Mouse (Mus musculus) forebrain, embryonic 12.5 days (tissue): ENCODE data around the gene Hspa4l. TPM values are rescaled to one million over a fixed set of nuclear protein-coding genes. Genes with fewer than 3 reads are reported as not detected.
"Not testable (repeated sequence)": the region's sequence is repeated elsewhere in the genome, so short reads cannot be mapped to it uniquely, and the experiment has no call there.

ENCODE experiments used
- ATAC-seq: fragments of 200-750 bp; cut with Nextera tagmentation; 2 replicates; pipeline ENCODE4 v1.8.0; 2017; ENCODE audit warnings: moderate TSS enrichment; ENCODE audit not compliant: low FRiP score
- H3K27ac ChIP-seq: fragments of 300-500 bp; sonication (generic); 2 replicates; pipeline ENCODE4 v1.5.1; 2016; ENCODE audit warnings: mild to moderate bottlenecking
- H3K27me3 ChIP-seq: fragments of 300-500 bp; sonication (generic); 2 replicates; pipeline ENCODE4 v1.6.1; 2016; ENCODE audit warnings: mild to moderate bottlenecking
- H3K36me3 ChIP-seq: fragments of 300-500 bp; sonication (generic); replicated peaks from 2 replicates; pipeline ENCODE4 v1.6.1; 2016; ENCODE audit warnings: mild to moderate bottlenecking
- H3K4me1 ChIP-seq: fragments of 300-500 bp; sonication (generic); 2 replicates; pipeline ENCODE4 v1.6.1; 2016
- H3K4me2 ChIP-seq: fragments of 300-500 bp; sonication (generic); 2 replicates; pipeline ENCODE4 v1.6.1; 2016; ENCODE audit warnings: mild to moderate bottlenecking, moderate library complexity
- H3K4me3 ChIP-seq: fragments of 300-500 bp; sonication (generic); replicated peaks from 2 replicates; pipeline ENCODE4 v1.5.1; 2016; ENCODE audit warnings: mild to moderate bottlenecking
- H3K9ac ChIP-seq: fragments of 300-500 bp; sonication (generic); 2 replicates; pipeline ENCODE4 v1.6.1; 2016; ENCODE audit warnings: mild to moderate bottlenecking
- H3K9me3 ChIP-seq: fragments of 300-500 bp; sonication (generic); 2 replicates; pipeline ENCODE4 v1.6.1; 2016
- WGBS: fragments of 180-500 bp; shearing (Covaris S2); methylation state at CpG from one replicate; pipeline ENCODE4 v1.1.7; 2016; 5-methylcytosine and 5-hydroxymethylcytosine counted together
- polyA plus RNA-seq: library from polyadenylated mRNA; unstranded; fragments of >200 nt; fragmentation: Nextera tagmentation; extraction: Ambion mirVana; gene quantifications from 2 replicates; pipeline ENCODE4 v1.2.1, GENCODE M21; 2016

The Hspa4l gene
- polyA plus RNA-seq, 1 experiment from 2014 or later, result 58.6 TPM

DNA sequence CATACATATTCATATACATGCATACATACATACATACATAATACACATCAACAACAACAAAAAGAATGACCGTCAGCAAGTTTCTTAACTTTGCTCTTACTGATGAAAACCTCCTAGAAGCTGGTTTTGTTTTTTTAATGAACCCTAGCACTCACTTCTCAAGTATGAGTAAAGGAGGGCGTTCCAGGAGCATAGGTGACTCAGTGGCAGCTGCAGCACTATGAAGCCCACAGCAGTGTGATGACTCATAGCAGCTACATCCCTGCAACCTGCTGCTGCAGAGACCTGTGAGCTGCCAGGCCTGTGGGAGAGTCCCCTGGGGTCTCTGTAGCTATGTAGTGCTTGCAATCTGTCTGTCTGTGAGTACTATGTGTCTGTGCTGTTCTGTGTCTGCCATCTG, 17.0 kb downstream of the Hspa4l start:
- ATAC-seq, result no peak
- H3K9ac ChIP-seq, result no peak overlapping the region
- WGBS, result 90% methylated on average over 2 of the region's 2 CpGs
- no peak overlapping the region for H3K4me3 ChIP-seq
- peaks cover 31% of the 10 kb centered on the region for H3K36me3 ChIP-seq
- H3K4me1 ChIP-seq, result no peaks in the 10 kb centered on the region
- no peak overlapping the region for H3K27ac ChIP-seq
- no peaks in the 10 kb centered on the region for H3K9me3 ChIP-seq
- no peak overlapping the region for H3K4me2 ChIP-seq
- H3K27me3 ChIP-seq, result no peaks in the 10 kb centered on the region

GRCm38 (mm10) chr3:40793783-40794182, 49.5 kb downstream of the Hspa4l start:
- Histone ChIP-seq H3K36me3 (peaks cover 9% of the 10 kb centered on the region), H3K9me3 (no peaks in the 10 kb centered on the region), H3K4me1 (no peaks in the 10 kb centered on the region), H3K27me3 (no peaks in the 10 kb centered on the region), H3K4me3 (no peak overlapping the region), H3K4me2 (no peak overlapping the region), H3K9ac (no peak overlapping the region), H3K27ac (no peak overlapping the region)
- 94% methylated on average over 2 of the region's 2 CpGs for WGBS
- no peak for ATAC-seq

DNA sequence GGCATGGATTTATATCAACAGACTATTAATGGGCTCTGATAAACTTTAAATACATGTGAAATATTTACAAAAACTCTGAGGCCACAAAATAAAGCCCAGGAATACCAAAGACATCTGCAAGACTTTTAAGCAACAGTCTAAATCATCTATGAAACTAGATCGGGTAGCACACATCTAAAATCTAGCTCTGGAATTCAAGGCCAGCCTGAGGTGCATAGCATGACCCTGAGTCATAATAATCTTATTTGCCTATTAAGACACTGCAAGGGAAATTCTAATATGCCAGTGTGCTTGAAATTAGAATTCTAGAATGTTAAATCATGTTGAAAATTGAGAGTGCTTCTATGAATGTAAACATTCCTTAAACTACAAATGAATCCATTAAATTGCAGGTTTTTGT, 53.8 kb downstream of the Hspa4l start:
- Histone ChIP-seq H3K4me3 (no peak overlapping the region), H3K27ac (no peak overlapping the region), H3K27me3 (no peaks in the 10 kb centered on the region), H3K9me3 (no peaks in the 10 kb centered on the region), H3K4me1 (peaks cover 14% of the 10 kb centered on the region), H3K9ac (no peak overlapping the region), H3K4me2 (no peak overlapping the region), H3K36me3 (peaks cover 10% of the 10 kb centered on the region; the same call in 1 of the 2 replicates)
- WGBS, result 82% methylated on average over 1 of the region's 1 CpGs
- ATAC-seq, result no peak

DNA sequence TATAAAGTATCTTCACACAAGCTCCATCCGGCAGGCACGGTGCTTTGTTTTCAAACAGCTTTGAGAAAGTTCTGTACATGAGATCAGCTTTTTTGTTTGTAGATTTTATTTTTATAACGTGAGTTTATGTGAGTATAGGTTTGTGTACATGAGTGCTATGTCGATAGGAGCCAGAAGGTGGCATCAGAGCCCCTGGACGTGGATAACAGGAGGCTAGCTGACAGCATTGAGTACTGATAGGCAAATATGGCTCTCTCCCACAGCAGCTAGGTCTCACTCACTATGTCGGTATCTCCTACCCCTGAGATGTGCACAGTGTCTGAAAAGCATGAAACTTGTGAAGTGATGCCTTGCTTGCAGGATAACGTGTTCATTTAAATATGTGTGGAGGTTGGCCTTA, 54.2 kb downstream of the Hspa4l start:
- Histone ChIP-seq H3K4me3 (no peak overlapping the region), H3K9me3 (no peaks in the 10 kb centered on the region), H3K4me1 (peaks cover 14% of the 10 kb centered on the region), H3K4me2 (no peak overlapping the region), H3K27me3 (no peaks in the 10 kb centered on the region), H3K36me3 (peaks cover 10% of the 10 kb centered on the region; the same call in 1 of the 2 replicates), H3K27ac (no peak overlapping the region), H3K9ac (no peak overlapping the region)
- ATAC-seq, result no peak
- WGBS, result 35% methylated on average over 7 of the region's 7 CpGs

- peak within 1 kb of the TSS; percentile 93 for H3K4me3 ChIP-seq
- H3K9ac ChIP-seq, result peak within 1 kb of the TSS; percentile 90
- peak within 1 kb of the TSS; percentile 76 for H3K27ac ChIP-seq
- peaks cover 16% of the 10 kb centered on the region; the same call in 1 of the 2 replicates for H3K36me3 ChIP-seq
- no peaks in the 10 kb centered on the region for H3K9me3 ChIP-seq
- ATAC-seq, result peak; percentile 96
- no peaks in the 10 kb centered on the region for H3K27me3 ChIP-seq
- 2% methylated on average over 66 of the region's 66 CpGs for WGBS
- H3K4me2 ChIP-seq, result peak within 1 kb of the TSS; percentile 87
- H3K4me1 ChIP-seq, result peaks cover 14% of the 10 kb centered on the region
Observed at GRCm38 (mm10) chr3:40799530-40800372, 55.5 kb downstream of the Hspa4l start, which contains the start of gene Plk4. Gene Plk4 (plus strand): TSS chr3:40800019.

DNA sequence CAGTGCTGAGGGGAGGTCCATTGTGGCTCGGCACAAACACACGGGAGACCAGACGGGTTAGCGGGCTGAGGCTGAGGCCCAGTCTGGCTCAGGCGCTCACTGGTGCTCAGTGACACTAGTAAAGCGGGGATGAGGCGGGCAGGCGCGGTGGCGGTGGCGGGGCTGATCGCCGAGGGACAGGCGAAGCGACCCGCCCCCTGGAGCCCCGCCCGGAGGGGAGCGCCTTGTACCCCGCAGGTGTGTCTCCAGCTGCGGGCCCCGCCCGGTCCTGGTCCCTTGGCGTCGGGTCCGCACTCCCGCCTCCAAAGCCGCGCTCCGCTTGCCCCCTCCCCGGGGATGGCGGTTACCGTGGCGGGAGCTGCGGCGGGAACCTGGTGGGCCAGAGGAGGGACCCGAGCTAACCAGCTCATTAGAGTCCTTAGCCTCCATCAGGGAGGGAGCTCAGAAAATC, 56.1 kb downstream of the Hspa4l start:
- no peaks in the 10 kb centered on the region for H3K27me3 ChIP-seq
- H3K9me3 ChIP-seq, result no peaks in the 10 kb centered on the region
- WGBS, result 2% methylated on average over 23 of the region's 37 CpGs
- H3K36me3 ChIP-seq, result peaks cover 22% of the 10 kb centered on the region
- ATAC-seq, result peak; percentile 84
- peak overlapping the region; percentile 87 for H3K4me2 ChIP-seq
- peak overlapping the region; percentile 90 for H3K9ac ChIP-seq
- peak overlapping the region; percentile 93 for H3K4me3 ChIP-seq
- H3K4me1 ChIP-seq, result peaks cover 14% of the 10 kb centered on the region
- peak overlapping the region; percentile 76 for H3K27ac ChIP-seq

- H3K4me1 ChIP-seq, result no peaks in the 10 kb centered on the region
- H3K9ac ChIP-seq, result no peak overlapping the region
- no peaks in the 10 kb centered on the region for H3K9me3 ChIP-seq
- H3K4me2 ChIP-seq, result no peak overlapping the region
- H3K36me3 ChIP-seq, result peaks cover 49% of the 10 kb centered on the region
- H3K27ac ChIP-seq, result no peak overlapping the region
- H3K27me3 ChIP-seq, result no peaks in the 10 kb centered on the region
- H3K4me3 ChIP-seq, result no peak overlapping the region
- WGBS, result 80% methylated on average over 2 of the region's 2 CpGs
- no peak for ATAC-seq
Observed at GRCm38 (mm10) chr3:40806871-40807270, 62.6 kb downstream of the Hspa4l start.

GRCm38 (mm10) chr3:40808686-40809085, 64.4 kb downstream of the Hspa4l start:
- H3K27ac ChIP-seq, result no peak overlapping the region
- H3K36me3 ChIP-seq, result peaks cover 58% of the 10 kb centered on the region

DNA sequence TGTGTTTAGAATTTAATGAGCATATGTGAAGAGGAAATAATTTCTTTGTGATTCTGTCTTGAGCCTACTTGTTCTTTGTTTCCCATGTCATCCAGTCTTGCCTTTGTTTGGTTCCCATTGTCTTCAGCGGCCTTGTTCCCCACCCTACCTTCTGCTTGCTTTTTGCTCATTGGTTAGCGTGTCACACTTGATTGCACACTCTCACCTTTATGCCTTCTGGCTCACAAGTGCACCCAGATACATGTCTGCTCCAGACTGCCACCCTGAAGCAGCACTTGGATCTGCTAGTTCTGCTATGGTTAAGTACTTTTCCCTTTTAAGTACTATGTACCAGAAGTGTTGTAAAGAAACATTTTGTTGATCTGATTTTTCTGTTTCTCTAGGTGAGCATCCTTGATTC, 65.6 kb downstream of the Hspa4l start:
- Histone ChIP-seq H3K27me3 (no peaks in the 10 kb centered on the region), H3K4me3 (no peak overlapping the region), H3K4me2 (no peak overlapping the region), H3K36me3 (peaks cover 63% of the 10 kb centered on the region), H3K9ac (no peak overlapping the region), H3K4me1 (no peaks in the 10 kb centered on the region), H3K9me3 (no peaks in the 10 kb centered on the region), H3K27ac (no peak overlapping the region)
- WGBS, result 60% methylated on average over 2 of the region's 2 CpGs
- ATAC-seq, result no peak

More at GRCm38 (mm10) chr3:40808686-40809085, 64.4 kb downstream of the Hspa4l start:
- no peak overlapping the region for H3K9ac ChIP-seq
- no peaks in the 10 kb centered on the region for H3K4me1 ChIP-seq
- H3K4me3 ChIP-seq, result no peak overlapping the region
- no peak overlapping the region for H3K4me2 ChIP-seq
- no peaks in the 10 kb centered on the region for H3K9me3 ChIP-seq
- WGBS, result 93% methylated on average over 10 of the region's 10 CpGs
- no peaks in the 10 kb centered on the region for H3K27me3 ChIP-seq
- ATAC-seq, result no peak

GRCm38 (mm10) chr3:40813275-40813674, 69.0 kb downstream of the Hspa4l start:
- ATAC-seq, result no peak
- no peaks in the 10 kb centered on the region for H3K27me3 ChIP-seq
- H3K9ac ChIP-seq, result no peak overlapping the region
- H3K9me3 ChIP-seq, result no peaks in the 10 kb centered on the region
- H3K4me2 ChIP-seq, result no peak overlapping the region
- H3K36me3 ChIP-seq, result peaks cover 71% of the 10 kb centered on the region
- no peaks in the 10 kb centered on the region for H3K4me1 ChIP-seq
- no peak overlapping the region for H3K27ac ChIP-seq
- no peak overlapping the region for H3K4me3 ChIP-seq
- WGBS, result 95% methylated on average over 2 of the region's 2 CpGs

- not testable (repeated sequence) for ATAC-seq
- 89% methylated on average over 6 of the region's 6 CpGs for WGBS
Observed at GRCm38 (mm10) chr3:40845521-40845920, 101.2 kb downstream of the Hspa4l start.

More at GRCm38 (mm10) chr3:40845521-40845920, 101.2 kb downstream of the Hspa4l start:
- H3K4me1 ChIP-seq, H3K27me3 ChIP-seq, H3K9ac ChIP-seq, H3K36me3 ChIP-seq, H3K9me3 ChIP-seq, H3K27ac ChIP-seq: not testable (repeated sequence)
- Histone ChIP-seq H3K4me2 (peak overlapping the region; percentile 67), H3K4me3 (peak overlapping the region; percentile 49; the same call in 1 of the 2 replicates)
